Mouse (Mus musculus): Measurements from ENCODE around the gene Atoh8. TPM values are rescaled to one million over a fixed set of nuclear protein-coding genes. Genes with fewer than 3 reads are reported as not detected.
A peak's percentile ranks its signal among the peaks of the same experiment; 100 is the strongest.

Atoh8 gene
- polyA plus RNA-seq, 1 experiment from 2014 or later, result 18.9 TPM

- Histone ChIP-seq H3K9ac (no peak overlapping the region), H3K27me3 (no peaks in the 10 kb centered on the region), H3K9me3 (replicated peaks) (no peaks in the 10 kb centered on the region), H3K4me3 (replicated peaks) (no peak overlapping the region), H3K36me3 (no peaks in the 10 kb centered on the region), H3K27ac (no peak overlapping the region), H3K4me1 (0 out of 2 replicates have a peak, but pooled peaks cover 3% of the 10 kb centered on the region), H3K4me2 (no peak overlapping the region)
- WGBS, result 77% methylated on average over 5 of the region's 5 CpGs
- ATAC-seq (replicated peaks; ENCODE audit: low FRiP score), result no peak
Measured at GRCm38 (mm10) chr6:72270258-72270657, 34.9 kb upstream of the Atoh8 start.

GRCm38 (mm10) chr6:72268149-72268847, 32.9 kb upstream of the Atoh8 start:
- no peaks in the 10 kb centered on the region for H3K27me3 ChIP-seq
- H3K36me3 ChIP-seq, result no peaks in the 10 kb centered on the region
- no peak overlapping the region for H3K9ac ChIP-seq
- WGBS, result 63% methylated on average over 9 of the region's 9 CpGs
- H3K27ac ChIP-seq, result no peak overlapping the region
- H3K4me3 ChIP-seq (replicated peaks), result no peak overlapping the region
- H3K9me3 ChIP-seq (replicated peaks), result no peaks in the 10 kb centered on the region
- H3K4me2 ChIP-seq, result no peak overlapping the region
- 0 out of 2 replicates have a peak, but pooled peaks cover 3% of the 10 kb centered on the region for H3K4me1 ChIP-seq
- ATAC-seq (replicated peaks; ENCODE audit: low FRiP score), result no peak

- ATAC-seq (replicated peaks; ENCODE audit: low FRiP score), result no peak
- Histone ChIP-seq H3K9me3 (replicated peaks) (no peaks in the 10 kb centered on the region), H3K36me3 (no peaks in the 10 kb centered on the region), H3K4me1 (0 out of 2 replicates have a peak, but pooled peaks cover 6% of the 10 kb centered on the region), H3K9ac (no peak overlapping the region), H3K4me2 (no peak overlapping the region), H3K27me3 (no peaks in the 10 kb centered on the region), H3K4me3 (replicated peaks) (no peak overlapping the region), H3K27ac (no peak overlapping the region)
- 74% methylated on average over 6 of the region's 6 CpGs for WGBS
Measured at GRCm38 (mm10) chr6:72265664-72266063, 30.3 kb upstream of the Atoh8 start.

GRCm38 (mm10) chr6:72263679-72264265, 28.4 kb upstream of the Atoh8 start:
- Histone ChIP-seq H3K9ac (no peak overlapping the region), H3K27me3 (no peaks in the 10 kb centered on the region; the same call in 1 of the 2 replicates), H3K4me2 (no peak overlapping the region), H3K4me1 (0 out of 2 replicates have a peak, but pooled peaks cover 6% of the 10 kb centered on the region), H3K36me3 (no peaks in the 10 kb centered on the region), H3K9me3 (replicated peaks) (no peaks in the 10 kb centered on the region), H3K4me3 (replicated peaks) (no peak overlapping the region), H3K27ac (no peak overlapping the region)
- 73% methylated on average over 5 of the region's 5 CpGs for WGBS
- ATAC-seq (replicated peaks; ENCODE audit: low FRiP score), result no peak

GRCm38 (mm10) chr6:72261683-72262320, 26.4 kb upstream of the Atoh8 start:
- no peaks in the 10 kb centered on the region for H3K9me3 ChIP-seq (replicated peaks)
- no peak overlapping the region for H3K9ac ChIP-seq
- no peak overlapping the region for H3K27ac ChIP-seq
- 0 out of 2 replicates have a peak, but pooled peaks cover 6% of the 10 kb centered on the region for H3K4me1 ChIP-seq
- WGBS, result 75% methylated on average over 12 of the region's 12 CpGs
- no peaks in the 10 kb centered on the region for H3K36me3 ChIP-seq
- H3K27me3 ChIP-seq, result no peaks in the 10 kb centered on the region; the same call in 1 of the 2 replicates
- H3K4me3 ChIP-seq (replicated peaks), result no peak overlapping the region
- no peak overlapping the region for H3K4me2 ChIP-seq
- 0 out of 2 replicates have a peak, but pooled peaks have one; percentile 23 for ATAC-seq (replicated peaks; ENCODE audit: low FRiP score)

GRCm38 (mm10) chr6:72260981-72261682, 25.8 kb upstream of the Atoh8 start:
- ATAC-seq (replicated peaks; ENCODE audit: low FRiP score), result peak; percentile 87
- 29% methylated on average over 19 of the region's 19 CpGs for WGBS

GRCm38 (mm10) chr6:72259474-72259873, 24.1 kb upstream of the Atoh8 start:
- no peak for ATAC-seq (replicated peaks; ENCODE audit: low FRiP score)
- WGBS, result 70% methylated on average over 7 of the region's 7 CpGs
- no peak overlapping the region for H3K9ac ChIP-seq
- no peak overlapping the region for H3K27ac ChIP-seq
- 0 out of 2 replicates have a peak, but pooled peaks cover 3% of the 10 kb centered on the region for H3K4me1 ChIP-seq
- H3K4me3 ChIP-seq (replicated peaks), result no peak overlapping the region
- H3K27me3 ChIP-seq, result no peaks in the 10 kb centered on the region; the same call in 1 of the 2 replicates
- no peaks in the 10 kb centered on the region for H3K9me3 ChIP-seq (replicated peaks)
- no peaks in the 10 kb centered on the region for H3K36me3 ChIP-seq
- no peak overlapping the region for H3K4me2 ChIP-seq

More at GRCm38 (mm10) chr6:72260981-72261682, 25.8 kb upstream of the Atoh8 start:
- Histone ChIP-seq H3K9ac (no peak overlapping the region), H3K36me3 (no peaks in the 10 kb centered on the region), H3K4me3 (replicated peaks) (no peak overlapping the region), H3K27ac (no peak overlapping the region), H3K27me3 (no peaks in the 10 kb centered on the region; the same call in 1 of the 2 replicates), H3K9me3 (replicated peaks) (no peaks in the 10 kb centered on the region), H3K4me1 (0 out of 2 replicates have a peak, but pooled peaks cover 6% of the 10 kb centered on the region), H3K4me2 (no peak overlapping the region)

- no peak overlapping the region for H3K4me2 ChIP-seq
- ATAC-seq (replicated peaks; ENCODE audit: low FRiP score), result no peak
- H3K4me1 ChIP-seq, result no peaks in the 10 kb centered on the region
- no peaks in the 10 kb centered on the region; the same call in 1 of the 2 replicates for H3K27me3 ChIP-seq
- 74% methylated on average over 6 of the region's 6 CpGs for WGBS
- H3K36me3 ChIP-seq, result no peaks in the 10 kb centered on the region
- no peak overlapping the region for H3K9ac ChIP-seq
- no peaks in the 10 kb centered on the region for H3K9me3 ChIP-seq (replicated peaks)
- H3K27ac ChIP-seq, result no peak overlapping the region
- no peak overlapping the region for H3K4me3 ChIP-seq (replicated peaks)
Measured at GRCm38 (mm10) chr6:72255294-72255693, 19.9 kb upstream of the Atoh8 start.

- H3K9me3 ChIP-seq (replicated peaks), result no peaks in the 10 kb centered on the region
- 0 out of 2 replicates have a peak, but pooled peaks have one; percentile 15 for ATAC-seq (replicated peaks; ENCODE audit: low FRiP score)
- H3K4me1 ChIP-seq, result no peaks in the 10 kb centered on the region
- no peak overlapping the region for H3K4me2 ChIP-seq
- no peaks in the 10 kb centered on the region for H3K36me3 ChIP-seq
- no peak overlapping the region for H3K9ac ChIP-seq
- H3K27ac ChIP-seq, result no peak overlapping the region
- H3K4me3 ChIP-seq (replicated peaks), result no peak overlapping the region
- H3K27me3 ChIP-seq, result no peaks in the 10 kb centered on the region; the same call in 1 of the 2 replicates
- 55% methylated on average over 10 of the region's 10 CpGs for WGBS
Measured at GRCm38 (mm10) chr6:72254588-72255075, 19.3 kb upstream of the Atoh8 start.

GRCm38 (mm10) chr6:72253911-72254587, 18.7 kb upstream of the Atoh8 start:
- ATAC-seq (replicated peaks; ENCODE audit: low FRiP score), result no peak
- no peaks in the 10 kb centered on the region for H3K4me1 ChIP-seq
- no peak overlapping the region for H3K4me2 ChIP-seq
- H3K9ac ChIP-seq, result no peak overlapping the region
- H3K4me3 ChIP-seq (replicated peaks), result no peak overlapping the region
- H3K27ac ChIP-seq, result no peak overlapping the region
- H3K9me3 ChIP-seq (replicated peaks), result no peaks in the 10 kb centered on the region
- 84% methylated on average over 4 of the region's 4 CpGs for WGBS
- no peaks in the 10 kb centered on the region for H3K27me3 ChIP-seq
- H3K36me3 ChIP-seq, result no peaks in the 10 kb centered on the region

GRCm38 (mm10) chr6:72253168-72253567, 17.8 kb upstream of the Atoh8 start:
- Histone ChIP-seq H3K27ac (no peak overlapping the region), H3K36me3 (no peaks in the 10 kb centered on the region), H3K9ac (no peak overlapping the region), H3K4me2 (no peak overlapping the region), H3K4me3 (replicated peaks) (no peak overlapping the region), H3K9me3 (replicated peaks) (no peaks in the 10 kb centered on the region), H3K4me1 (peaks cover 7% of the 10 kb centered on the region), H3K27me3 (no peaks in the 10 kb centered on the region)
- 79% methylated on average over 4 of the region's 4 CpGs for WGBS
- no peak for ATAC-seq (replicated peaks; ENCODE audit: low FRiP score)
